Mouse (Mus musculus) gastrocnemius, postnatal 4 days (tissue): ENCODE measurements around the gene Ints11. TPM values are rescaled to one million over a fixed set of nuclear protein-coding genes. Genes with fewer than 3 reads are reported as not detected.

Experiments used
- DNase-seq, 2 experiments: peaks; one replicate each; pipeline ENCODE4 v3.0.0; 2021 to 2022; ENCODE audit warnings: low spot score in 2 of 2, mixed read lengths in 2 of 2
- long read RNA-seq, 2 experiments: library from polyadenylated mRNA; stranded (forward); transcript quantifications; one replicate each; pipeline ENCODE4 v2.0.0; 2021
- total RNA-seq, 2 experiments: library from RNA; stranded (reverse); gene quantifications; 2 replicates each; pipeline ENCODE4 v1.2.3; 2021

Ints11 gene
- 10 to 100 TPM; 22.0 to 25.2 TPM for total RNA-seq
- long read RNA-seq, experiment 1, transcript Ints11-201 (17 exons, 2,368 nt) = major isoform, 33 of 44 reads
- long read RNA-seq, experiment 1, partial matches to known transcripts = 1 of 44 reads
- long read RNA-seq, experiment 1, other reads (novel, unspliced or antisense) = 10 of 44 reads
- long read RNA-seq, experiment 2, transcript Ints11-201 (17 exons, 2,368 nt) = major isoform, 44 of 56 reads
- long read RNA-seq, experiment 2, partial matches to known transcripts = 1 of 56 reads
- long read RNA-seq, experiment 2, other reads (novel, unspliced or antisense) = 11 of 56 reads

DNA sequence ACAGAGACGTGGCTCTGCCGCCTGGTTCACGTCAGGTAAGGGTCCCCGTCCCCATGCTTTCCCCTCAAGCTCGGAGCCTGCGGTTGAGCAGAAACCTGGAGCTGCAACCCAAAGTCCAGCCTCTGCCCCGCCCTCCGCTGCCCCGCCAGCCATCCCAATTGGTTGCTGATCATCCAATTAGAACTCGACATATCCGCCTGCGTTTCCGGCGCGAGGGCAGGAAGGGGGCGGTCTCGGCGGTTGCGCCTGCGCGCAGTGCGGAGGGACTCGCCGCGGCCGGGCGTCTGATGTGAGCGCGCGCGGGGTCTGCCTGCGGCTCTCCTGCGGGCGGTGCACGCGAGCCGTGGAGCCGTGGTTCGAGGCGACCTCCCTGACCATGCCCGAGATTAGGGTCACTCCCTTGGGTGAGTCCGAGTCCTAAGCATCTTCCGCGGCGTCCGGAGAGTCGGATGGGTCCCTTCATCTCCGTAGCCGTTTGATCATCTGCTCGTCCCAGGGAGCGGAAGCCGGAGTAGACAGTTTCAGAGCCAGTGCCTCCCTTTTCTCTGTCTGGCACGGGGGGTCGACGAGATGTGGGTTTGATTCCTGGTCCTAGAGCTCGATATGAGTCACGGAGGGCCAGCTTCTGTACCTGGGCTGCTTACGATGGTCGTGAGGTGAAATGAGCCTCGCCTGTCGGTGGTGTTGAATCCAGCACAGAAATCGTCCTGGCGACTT lies at the start of gene Ints11, which contains the start of gene Cptp:
Gene Ints11 (plus strand): TSS at position 230 of the 717 bp plus-strand sequence.
Gene Cptp (minus strand): TSS at position 124 of the 717 bp plus-strand sequence.
- peak; percentile 94 to 96 for DNase-seq

DNA sequence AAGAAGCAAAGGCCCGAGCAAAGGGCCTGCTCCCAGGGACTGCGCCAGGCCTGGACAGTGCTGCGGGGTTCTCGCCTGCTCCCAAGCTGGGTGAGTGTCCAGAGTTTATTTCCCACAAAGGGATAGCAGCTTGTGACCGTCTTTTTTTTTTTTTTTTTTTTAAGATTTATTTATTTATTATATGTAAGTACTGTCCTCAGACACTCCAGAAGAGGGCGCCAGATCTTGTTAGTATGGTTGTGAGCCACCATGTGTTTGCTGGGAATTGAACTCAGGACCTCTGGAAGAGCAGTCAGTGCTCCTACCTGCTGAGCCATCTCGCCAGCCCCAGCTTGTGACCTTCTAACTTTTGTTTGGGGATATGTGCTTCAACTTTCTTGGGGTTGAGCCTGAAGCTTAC lies 48.3 kb upstream of the Ints11 start:
- no peak for DNase-seq

DNA sequence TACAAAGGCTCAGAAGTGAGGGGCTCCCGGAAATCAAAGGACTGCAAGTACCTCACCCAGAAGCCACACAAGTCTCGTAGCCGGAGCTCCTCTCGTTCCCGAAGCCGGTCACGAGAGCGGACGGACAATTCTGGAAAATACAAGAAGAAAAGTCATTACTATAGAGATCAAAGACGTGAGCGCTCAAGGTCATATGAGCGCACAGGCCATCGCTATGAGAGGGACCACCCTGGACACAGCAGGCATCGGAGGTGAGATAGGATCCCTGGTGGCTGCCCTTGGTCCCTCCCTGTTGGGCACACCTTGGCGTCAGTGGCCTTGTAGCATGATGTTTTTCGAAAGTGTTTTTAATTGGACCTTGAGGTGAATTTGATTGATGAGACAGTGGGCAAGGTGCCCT lies 45.9 kb upstream of the Ints11 start:
- no peak for DNase-seq

DNA sequence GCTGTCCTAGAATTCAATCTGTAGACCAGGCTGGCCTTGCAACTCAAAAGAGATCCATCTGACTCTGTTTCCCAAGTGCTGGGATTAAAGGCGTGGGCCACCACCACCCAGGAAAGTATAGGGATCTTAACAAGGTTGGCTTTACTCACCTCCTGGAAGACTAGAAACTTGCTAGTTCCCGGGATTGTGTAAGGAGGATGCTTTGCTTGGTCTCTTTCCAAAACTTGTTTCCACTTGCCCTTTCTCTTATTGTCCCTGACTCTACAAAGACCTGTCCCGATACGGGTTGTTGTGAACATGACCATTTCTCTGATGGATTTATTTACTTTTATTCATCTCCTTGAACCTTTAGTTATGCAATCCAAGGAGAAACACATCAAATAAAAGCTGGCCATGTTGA lies 39.5 kb upstream of the Ints11 start:
- no peak for DNase-seq

DNA sequence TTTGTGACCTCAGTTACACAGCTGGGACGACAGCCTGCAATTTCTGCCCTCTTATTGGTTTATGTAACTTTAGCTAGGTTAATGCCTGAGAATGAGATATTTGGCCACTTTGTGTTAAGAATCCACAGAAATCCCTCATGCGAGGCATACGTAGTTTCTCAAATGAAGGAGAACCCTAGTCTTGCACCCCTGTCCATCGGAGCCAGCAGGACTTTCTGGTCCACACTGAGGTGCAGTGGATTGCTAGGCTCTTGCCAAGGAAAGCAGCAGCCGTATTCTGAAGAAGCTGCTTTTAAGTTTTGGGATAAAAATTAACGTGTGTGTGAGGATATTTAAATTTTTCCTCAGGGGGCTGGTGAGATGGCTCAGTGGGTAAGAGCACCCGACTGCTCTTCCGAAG lies 38.8 kb upstream of the Ints11 start:
- DNase-seq = no peak

DNA sequence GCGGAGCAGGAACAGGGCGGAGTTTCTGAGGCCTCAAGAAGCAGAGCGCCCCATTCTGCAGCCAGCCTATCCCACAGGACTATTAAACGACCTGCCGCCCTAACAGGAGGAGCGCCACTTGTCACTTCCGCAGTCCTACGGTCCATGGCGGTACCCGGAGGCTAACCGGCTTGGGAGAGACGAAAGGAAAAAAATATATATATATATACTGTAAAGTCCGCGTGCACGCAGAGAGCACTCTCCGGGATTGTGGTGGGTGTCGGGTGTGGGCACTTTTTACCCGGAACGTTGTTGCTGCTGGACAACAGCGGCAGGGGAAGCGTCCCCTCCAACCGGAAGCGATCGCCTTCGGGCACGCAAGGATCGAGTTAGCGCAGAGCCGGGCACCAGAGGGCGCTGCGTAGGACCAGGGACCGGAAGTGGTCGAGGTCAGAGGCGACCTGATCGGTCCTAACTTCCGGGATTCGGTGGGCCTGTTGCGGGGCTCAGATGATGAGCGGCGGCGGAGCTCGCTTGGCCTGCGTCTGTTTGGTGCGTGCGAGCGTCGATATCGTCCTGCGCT lies 38.1 kb upstream of the Ints11 start, which contains the start of gene Aurkaip1:
Gene Aurkaip1 (plus strand): TSS at position 68 of the 562 bp plus-strand sequence.
- DNase-seq = peak; percentile 95 to 96

DNA sequence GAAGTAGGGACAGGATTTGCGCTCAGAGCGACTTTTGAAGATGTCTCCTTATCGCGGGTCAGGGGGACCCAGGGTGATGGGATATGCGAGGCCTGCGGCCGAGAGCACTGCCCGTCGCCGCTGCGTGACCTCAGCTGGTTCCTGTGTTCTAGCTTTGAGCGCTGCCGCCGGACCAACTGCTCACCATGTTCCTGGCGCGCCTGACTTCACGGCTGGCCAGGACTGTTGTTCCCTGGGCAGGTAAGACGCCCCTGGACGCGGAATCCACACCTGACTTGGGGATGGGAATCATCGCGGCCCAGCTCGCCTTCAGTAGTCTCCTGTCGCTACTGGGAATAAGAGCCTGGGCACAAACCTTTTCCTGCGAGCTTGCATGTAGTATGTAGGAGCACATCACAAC lies 37.5 kb upstream of the Ints11 start:
- DNase-seq = no peak

DNA sequence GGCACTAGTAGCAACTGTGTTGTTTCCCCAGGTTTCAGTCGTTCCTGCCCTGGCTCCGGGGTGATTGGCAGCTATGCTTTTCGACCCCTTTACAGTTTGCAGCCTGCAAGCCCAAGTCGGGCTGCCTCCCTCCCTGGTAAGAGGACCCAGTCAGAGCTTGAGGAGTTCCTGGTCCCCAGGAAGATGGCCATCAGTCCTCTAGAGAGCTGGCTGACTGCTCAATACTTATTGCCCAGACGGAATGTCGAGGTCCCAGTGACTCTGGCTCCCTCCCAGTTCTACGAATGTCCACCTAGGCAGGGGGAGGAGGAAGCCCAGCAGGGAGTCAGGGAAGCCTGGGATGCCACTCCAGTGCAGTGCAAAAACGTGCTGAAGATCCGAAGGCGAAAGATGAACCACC lies 37.0 kb upstream of the Ints11 start:
- DNase-seq = no peak

DNA sequence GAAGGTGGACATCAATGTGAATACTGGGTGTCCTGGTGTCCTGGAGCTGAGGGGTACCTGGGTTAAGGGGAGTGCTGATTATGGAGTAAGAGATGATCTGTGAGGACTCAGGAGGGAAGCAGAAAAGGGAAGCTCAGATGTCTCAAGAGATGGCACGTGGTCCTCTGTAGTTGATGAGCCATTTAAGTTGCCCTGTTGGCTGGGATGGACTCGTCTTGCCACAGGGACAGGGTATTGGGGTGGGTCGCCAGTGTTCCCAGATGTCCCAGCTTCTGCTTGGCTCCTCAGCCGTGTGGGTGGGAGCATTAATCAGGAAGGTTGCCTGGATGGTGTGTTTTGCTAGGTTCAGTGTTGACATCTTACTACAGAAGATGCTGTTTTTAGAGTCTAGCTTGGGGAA lies 36.1 kb upstream of the Ints11 start:
- DNase-seq = no peak

DNA sequence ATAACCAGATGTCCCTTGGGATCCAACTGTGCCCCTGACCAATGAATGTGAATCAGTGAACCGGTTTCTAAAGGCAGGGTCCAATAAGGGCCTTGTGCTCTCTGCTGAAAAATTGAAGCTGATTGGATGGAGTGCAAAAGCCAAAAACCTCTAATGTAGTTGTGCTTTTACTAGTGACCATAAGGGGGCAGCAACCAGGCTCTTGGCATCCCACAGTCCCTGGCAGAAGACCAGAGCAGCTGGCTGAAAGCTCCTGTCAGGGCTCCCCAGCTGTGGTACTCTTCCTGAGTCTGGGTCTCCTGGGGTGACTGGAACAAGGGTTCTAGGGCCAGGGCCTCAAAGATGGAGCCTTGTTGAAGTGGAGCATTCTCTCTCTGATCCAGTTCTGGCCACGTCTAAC lies 35.5 kb upstream of the Ints11 start:
- DNase-seq = peak; percentile 83 to 91

DNA sequence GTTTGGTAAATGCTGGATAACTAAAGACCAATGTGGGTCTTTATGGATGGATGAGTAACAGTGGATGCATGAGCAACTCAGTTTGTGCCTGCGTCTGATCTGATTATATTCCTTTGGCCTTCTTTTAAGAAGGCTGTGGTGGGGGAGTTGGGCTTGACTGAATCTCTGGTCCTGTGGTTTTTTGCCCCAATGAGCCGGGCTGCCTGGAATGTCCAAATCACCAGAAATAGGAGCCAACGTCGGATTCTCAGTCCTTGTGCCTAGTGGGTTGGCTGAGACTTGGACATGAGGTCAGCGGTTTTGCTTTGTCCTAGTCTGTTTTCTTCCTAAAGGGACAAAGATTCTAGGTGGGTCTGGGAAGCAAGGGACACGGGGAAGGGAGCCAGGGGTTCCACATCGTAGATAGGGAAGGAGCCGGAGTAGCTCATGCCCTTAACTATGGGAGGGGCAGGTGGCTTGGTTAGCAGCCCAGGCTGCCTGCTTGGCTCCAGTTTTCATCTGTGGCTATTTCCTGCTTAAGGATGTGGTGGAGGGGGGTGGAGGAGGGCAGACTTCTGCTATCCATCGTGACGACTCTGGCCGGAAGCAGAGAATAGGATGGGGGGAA lies 31.8 kb upstream of the Ints11 start:
- DNase-seq = no peak

DNA sequence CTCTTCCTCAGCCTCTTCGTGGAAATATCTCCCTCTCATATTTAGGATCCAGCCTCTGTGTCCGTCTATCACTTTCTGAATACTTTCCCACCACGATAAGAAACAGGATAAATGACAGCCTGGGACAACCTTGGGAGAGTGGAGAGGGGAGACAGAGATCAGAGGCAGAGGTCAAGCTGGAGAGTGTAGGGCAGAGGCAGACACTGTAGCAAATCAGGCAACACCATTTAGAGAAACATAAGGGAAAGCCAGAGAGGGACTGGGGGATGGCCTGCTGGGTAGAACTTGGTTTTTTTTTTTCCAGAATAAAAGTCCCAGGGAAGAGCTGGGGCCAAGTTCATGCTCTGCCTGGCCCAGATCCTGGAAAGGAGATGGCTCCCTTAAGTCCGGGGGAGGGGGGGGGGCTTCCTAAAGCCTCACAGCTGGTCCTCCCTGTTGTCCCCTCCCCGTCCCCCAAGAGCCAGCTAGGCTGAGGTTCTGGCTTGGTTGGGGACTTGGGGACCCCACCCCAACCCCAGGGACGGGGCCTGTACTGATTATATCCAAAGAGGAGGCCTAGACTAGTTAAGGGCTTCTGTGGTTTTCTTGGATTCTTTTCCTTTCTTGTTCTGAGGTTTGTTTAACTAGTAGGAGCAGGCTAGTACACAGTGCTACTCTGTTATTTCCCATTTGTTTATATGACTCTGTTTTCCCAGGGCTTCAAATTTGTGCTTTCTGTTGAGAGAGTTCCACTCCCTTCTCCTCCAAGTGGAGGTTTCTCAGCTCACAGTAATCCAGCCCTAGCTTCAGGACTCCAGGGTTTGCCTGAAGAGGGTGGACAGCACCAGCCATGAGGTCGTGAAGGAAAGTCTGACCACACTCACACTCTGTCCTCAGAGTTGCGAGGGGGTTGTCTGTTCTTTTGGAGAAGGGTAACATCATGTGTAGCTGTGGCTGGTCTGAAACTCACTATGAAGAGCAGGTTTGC lies 30.9 kb upstream of the Ints11 start:
- DNase-seq = peak in 1 of 2 experiments; percentile 66

DNA sequence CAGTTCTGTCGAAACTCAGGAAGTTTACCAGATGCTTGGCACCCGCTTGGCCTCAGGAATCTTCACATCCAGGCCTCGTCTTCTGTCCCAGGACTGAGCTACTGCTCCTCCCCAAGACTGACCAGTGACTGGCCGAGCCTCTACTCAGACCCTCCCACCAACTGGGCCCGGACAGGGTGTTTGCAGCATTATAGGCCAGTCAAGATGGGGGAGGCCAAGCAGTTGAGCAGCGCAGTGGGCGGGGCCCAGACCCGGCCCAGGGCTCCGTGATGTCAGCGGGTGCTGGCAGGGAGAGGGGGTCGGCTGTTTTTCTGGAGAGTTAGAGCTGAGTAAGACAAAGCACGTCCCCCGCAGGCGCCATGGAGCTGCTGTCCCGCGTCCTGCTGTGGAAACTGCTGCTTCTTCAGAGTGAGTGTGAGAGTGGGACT lies 29.8 kb upstream of the Ints11 start, which contains the start of gene Mxra8:
Gene Mxra8 (plus strand): TSS at position 198 of the 428 bp plus-strand sequence.
- DNase-seq = peak; percentile 86 to 93

DNA sequence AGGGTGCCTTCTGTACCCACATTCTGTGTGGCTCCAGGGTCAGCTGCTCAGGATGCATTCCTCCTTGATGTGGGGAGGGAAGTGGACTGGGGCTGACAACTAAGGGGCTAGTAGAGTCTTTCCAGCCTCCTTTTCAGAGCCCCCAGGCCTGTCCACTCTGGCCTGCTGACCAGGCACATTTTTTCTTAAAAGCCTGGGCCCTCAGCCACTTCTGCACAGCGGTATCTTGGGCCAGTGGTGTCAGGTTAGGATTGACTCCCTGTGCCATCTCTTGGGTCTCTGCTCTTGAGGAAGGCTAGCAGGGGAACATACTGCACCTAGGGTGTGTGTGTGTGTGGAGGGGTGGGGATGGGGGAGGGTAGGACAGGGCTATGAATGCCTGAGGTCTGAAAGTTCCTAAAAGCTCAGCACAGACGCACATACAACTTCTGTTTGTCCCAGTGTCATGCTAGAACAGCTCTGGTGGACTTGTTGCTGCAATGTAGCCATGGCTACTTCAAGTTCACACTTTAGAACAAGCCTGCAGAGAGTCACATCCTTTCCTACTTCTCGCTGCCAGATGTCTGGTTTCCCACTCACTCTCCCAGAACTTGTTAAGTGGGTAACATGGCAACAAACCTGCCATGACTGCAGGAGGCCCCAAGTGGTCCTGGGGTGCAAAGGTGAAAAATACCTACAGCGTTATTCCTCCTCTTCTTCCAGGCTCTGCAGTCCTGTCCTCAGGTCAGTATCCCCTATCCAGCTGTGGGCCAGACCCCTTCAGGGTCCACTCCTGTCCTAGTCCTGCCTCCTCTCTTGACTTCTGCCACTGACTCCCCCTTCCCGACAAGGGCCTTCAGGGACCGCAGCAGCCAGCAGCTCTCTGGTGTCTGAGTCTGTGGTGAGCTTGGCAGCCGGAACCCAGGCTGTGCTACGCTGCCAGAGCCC lies 29.0 kb upstream of the Ints11 start:
- DNase-seq = no peak

DNA sequence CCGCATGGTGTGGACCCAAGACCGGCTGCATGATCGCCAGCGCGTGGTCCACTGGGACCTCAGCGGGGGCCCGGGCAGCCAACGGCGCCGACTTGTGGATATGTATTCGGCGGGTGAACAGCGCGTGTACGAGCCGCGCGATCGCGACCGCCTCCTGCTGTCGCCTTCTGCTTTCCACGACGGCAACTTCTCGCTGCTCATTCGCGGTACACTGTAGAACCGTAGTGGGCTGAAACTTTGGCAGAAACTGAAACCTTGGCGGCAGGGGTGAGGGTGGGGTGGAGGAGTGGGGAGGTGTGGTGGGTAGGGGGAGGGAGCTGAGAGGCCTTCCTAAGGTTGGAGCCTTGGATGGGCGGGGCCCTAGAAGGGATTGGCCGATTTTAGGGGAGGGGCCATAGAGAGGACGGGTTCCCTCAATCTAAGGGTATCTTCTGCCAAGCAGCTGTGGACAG lies 28.3 kb upstream of the Ints11 start:
- peak in 1 of 2 experiments; percentile 75 for DNase-seq

DNA sequence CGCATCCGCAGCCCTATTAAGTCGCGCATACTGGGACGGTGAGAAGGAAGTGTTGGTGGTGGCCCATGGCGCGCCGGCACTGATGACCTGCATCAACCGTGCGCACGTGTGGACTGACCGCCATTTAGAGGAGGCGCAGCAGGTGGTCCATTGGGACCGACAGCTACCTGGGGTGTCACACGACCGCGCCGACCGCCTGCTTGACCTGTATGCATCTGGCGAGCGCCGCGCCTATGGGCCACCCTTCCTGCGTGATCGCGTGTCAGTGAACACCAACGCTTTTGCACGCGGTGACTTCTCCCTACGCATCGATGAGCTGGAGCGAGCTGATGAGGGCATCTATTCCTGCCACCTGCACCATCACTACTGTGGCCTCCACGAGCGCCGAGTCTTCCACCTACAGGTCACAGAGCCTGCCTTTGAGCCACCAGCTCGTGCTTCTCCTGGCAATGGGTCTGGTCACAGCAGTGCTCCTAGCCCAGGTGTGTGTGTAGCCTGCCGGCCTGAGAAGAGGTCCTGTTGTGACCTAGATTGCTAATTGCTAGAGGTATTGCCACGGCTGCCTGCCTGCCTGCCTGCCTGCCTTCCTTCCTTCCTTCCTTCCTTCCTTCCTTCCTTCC lies 27.6 kb upstream of the Ints11 start:
- no peak for DNase-seq

DNA sequence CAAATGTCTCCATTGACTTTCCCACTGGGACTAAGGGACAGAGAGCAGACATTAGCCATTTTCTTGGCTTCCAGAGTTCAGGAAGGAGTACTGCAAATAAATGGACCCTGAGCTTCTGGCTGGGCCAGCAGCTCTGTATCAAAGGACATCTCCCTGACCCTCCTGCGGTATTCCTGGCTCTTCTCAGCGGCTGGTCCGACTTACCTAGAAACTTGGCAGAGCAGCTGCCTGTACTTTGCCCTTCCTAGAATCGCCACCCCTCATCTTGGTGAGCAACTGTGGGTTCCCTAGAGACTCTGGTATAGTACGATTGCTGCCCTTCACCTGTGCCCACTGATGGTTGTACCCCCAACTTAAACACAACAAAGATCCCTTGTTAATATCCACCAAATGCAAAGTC lies 26.1 kb upstream of the Ints11 start:
- no peak for DNase-seq

DNA sequence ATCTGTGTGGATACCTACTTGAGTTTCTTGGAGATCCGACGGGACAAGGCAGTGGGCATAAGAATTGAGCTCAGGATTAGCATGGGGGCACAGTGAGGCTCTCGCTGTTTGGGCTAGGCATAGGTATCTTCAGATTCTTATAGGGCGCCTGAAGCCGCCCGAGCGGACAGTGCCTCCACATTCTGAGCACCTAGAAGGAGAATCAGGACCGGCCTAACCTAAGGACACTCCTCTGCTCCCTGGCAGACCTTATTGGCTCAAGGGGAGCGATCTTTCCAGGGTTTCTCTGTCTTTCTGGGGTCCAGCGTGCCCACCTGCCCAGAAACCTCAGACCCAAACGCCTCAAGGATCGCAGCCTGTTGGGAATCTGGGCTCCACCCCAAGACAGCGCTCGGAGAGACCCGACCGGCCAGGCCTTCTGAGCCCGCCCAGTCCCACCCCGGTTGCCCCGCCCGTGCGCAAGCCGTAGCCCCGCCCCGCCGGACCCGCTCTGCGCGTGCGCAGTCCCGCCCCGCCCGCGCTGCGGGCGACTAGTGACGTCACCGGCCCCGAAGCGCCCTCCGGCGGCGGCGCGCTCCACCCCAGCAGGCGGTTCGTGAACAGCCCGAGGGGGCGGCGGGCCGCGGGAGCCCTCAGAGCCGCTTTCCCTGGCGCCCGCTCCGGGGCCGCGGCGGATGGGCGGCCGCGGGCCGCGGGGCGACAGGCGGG lies 22.3 kb upstream of the Ints11 start, which contains the start of gene Dvl1:
Gene Dvl1 (plus strand): TSS at position 532 of the 708 bp plus-strand sequence.
- peak; percentile 97 to 99 for DNase-seq
